Mouse (Mus musculus) T-cell, adult 66 days (primary cell): ENCODE data around the gene Klhl2. TPM values are rescaled to one million over a fixed set of nuclear protein-coding genes. Genes with fewer than 3 reads are reported as not detected.

Experiments
- total RNA-seq, 2 experiments: library from RNA; stranded (reverse); gene quantifications; 3 replicates in 1 of 2; 4 replicates in 1 of 2; pipeline ENCODE4 v1.2.4; 2023

Gene Klhl2
- total RNA-seq: 10 to 100 TPM; 37.9 to 39.7 TPM

GRCm38 (mm10) chr8:64849897-64850541, at the start of gene Klhl2:
Gene Klhl2, minus strand, starts transcription at chr8:64850017.

GRCm38 (mm10) chr8:64733271-64733943, 116.4 kb downstream of the Klhl2 start, which contains the start of gene Msmo1:
Gene Msmo1, minus strand, starts transcription at chr8:64733792.

GRCm38 (mm10) chr8:64692651-64693201, 157.1 kb downstream of the Klhl2 start, which contains the start of gene Cpe:
Gene Cpe, minus strand, starts transcription at chr8:64693054.

Other genes with a start within 250 kb of the Klhl2 start
- gene Cpe, start 157.0 kb downstream of the Klhl2 start, total RNA-seq: not detected
- gene Msmo1, start 116.2 kb downstream of the Klhl2 start, total RNA-seq: 10 to 100 TPM; 21.3 to 24.5 TPM
- 10 to 100 TPM; 42.1 to 48.0 TPM for gene Tmem192, start 97.2 kb upstream of the Klhl2 start, total RNA-seq
- not detected for gene Trim75, start 137.8 kb upstream of the Klhl2 start, total RNA-seq
- gene Trim61, start 168.5 kb upstream of the Klhl2 start, total RNA-seq: not detected
- gene Trim60, start 168.6 kb upstream of the Klhl2 start, total RNA-seq: not detected
- gene Apela, start 187.3 kb upstream of the Klhl2 start, total RNA-seq: not detected
- not detected for gene Gm10663, start 225.0 kb upstream of the Klhl2 start, total RNA-seq